Mouse (Mus musculus) stomach, postnatal 0 days (tissue): ENCODE data around the gene Plcxd2.

Experiments
- CTCF ChIP-seq: IDR thresholded peaks from 2 replicates; pipeline ENCODE4 v1.5.1; 2016; ENCODE audit warnings: antibody characterized with exemption, low read depth, mild to moderate bottlenecking, moderate library complexity
- EP300 ChIP-seq: optimal IDR thresholded peaks from 2 replicates; pipeline ENCODE3; 2016; ENCODE audit warnings: antibody characterized with exemption

DNA sequence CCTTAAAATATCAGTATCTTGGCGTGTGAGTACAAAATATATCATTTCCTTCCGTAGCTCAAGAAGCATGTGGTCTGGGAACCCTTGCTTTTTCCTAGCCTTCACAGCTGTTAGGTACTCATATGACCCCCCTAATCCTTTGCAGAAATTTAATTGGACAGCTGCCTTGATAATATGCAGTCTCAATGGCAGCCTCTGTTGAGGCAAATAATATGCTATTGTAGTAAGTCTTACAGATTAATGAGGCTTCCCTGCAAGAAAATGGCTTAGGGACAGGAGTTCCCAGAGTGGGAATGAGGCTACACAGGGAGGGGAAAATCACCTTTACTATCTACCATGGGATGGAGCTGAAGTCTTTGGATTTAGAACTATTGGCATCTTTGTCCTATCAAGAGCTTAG lies 73.5 kb downstream of the Plcxd2 start:
- TF ChIP-seq CTCF = no peak
- TF ChIP-seq EP300 = no peak
